Mouse (Mus musculus) heart, adult 2 months (tissue): ENCODE results near the gene Magi2.

Source experiments
- CTCF ChIP-seq: fragments of 200-600 bp; IDR thresholded peaks from 2 replicates; pipeline ENCODE4 v1.8.1; 2022; ENCODE audit warnings: antibody characterized with exemption, mild to moderate bottlenecking, moderate library complexity
- EP300 ChIP-seq: fragments of 200-500 bp; IDR thresholded peaks from 2 replicates; pipeline ENCODE4 v1.6.1; 2011; ENCODE audit warnings: low read depth, low read length, control low read depth; ENCODE audit not compliant: insufficient read depth

DNA sequence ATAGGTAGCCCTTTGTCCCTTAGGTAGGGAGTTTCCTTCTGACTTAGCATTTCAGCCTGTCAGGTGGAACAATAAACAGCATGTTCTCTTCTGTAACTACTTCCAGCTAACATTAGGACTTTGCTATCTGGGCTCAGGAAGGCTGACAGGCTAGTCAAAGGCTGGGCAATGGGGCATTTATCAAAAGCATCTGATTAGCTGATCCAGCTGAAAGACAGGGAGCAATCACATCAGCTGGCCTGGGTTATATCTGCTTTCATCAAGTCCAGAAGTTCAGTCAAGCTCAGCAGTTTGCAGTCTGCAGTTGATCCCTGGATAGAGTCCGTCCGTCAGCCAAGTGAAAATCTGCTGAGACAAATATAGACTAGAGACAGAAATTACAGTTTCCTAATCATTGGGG, 1094.1 kb downstream of the Magi2 start:
- TF ChIP-seq CTCF = no peak
- TF ChIP-seq EP300 = no peak
